Mouse (Mus musculus): ENCODE data around the gene Gm11034.

Gene Gm11034

DNA sequence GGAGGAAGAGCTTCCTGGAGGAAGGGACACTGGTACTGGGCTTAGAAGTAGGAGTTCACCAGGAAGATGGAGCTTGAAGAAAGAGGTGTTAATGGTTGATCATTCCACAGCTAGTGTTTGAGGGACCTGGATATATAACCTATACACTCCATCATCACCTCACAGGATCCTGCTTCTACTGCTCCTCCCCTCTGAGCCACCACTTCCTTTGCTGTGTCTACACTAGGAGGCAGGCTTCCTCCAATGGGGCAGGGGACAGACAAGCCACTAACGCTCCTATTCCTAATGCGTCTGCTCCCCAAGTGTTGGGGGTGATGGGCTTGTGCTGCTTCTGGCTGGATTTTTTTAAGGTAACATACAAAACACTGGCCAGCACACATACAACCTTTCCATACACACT, 2.7 kb downstream of the Gm11034 start:
- DNase-seq (ENCODE audit: low spot score) = no peak

DNA sequence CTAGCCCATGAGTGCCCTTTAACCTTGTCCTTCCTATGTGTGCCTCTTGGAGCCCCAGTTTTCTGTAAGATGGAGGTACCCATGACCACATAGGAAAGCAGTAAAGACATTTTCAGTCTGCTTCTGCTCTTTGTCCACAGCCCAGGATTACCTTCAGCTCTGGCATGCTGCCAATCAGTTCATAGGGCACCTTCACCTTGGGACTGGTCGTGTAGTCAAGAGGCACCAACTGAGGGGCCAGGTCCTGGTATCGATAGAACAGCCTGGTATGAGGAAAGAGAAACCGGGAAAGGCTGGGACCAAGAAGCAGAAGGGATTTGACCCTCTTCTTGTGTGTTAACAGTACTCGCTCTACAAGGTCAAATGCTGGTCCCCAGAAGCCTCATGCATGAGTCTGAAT, 3.2 kb downstream of the Gm11034 start:
- no peak for DNase-seq (ENCODE audit: low spot score)

DNA sequence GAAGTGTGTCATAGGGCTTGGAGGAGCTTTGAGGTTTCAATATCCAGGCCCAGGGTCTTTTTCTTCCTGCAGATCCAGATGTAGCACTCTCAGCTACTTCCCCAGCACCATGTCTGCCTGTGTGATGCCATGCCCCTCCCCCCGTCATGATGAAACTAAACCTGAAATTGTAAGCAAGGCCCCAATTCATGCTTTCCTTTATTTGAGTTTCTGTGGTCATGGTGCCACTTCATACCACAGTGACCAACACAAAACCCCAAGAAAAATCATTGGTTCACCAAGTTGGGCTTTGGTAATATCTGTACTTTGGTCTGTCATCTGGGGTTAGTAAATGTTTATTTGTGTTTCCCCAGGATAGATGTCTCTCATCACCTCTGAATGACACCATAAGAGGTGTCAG, 4.9 kb downstream of the Gm11034 start:
- DNase-seq (ENCODE audit: low spot score) = no peak

DNA sequence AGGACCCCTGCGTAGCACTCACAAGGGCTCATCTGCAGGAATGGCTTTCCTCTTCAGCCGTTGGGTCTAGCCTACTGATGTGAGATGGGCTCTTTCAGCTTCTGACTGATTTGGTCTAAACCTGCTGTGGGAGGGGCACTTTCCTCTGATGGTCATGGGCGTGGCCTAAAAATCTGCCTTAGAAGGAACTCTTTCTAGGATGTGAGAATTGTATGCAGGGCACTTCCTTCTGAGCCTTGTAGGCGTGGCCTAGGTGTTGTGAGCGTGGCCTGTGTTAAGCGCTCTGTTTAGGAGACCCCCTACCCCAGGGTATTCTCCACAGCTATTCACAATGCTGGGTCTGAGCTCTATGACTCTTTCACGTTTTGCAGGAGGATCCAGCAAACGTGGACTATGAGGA, 15.4 kb downstream of the Gm11034 start:
- DNase-seq (ENCODE audit: low spot score) = no peak

DNA sequence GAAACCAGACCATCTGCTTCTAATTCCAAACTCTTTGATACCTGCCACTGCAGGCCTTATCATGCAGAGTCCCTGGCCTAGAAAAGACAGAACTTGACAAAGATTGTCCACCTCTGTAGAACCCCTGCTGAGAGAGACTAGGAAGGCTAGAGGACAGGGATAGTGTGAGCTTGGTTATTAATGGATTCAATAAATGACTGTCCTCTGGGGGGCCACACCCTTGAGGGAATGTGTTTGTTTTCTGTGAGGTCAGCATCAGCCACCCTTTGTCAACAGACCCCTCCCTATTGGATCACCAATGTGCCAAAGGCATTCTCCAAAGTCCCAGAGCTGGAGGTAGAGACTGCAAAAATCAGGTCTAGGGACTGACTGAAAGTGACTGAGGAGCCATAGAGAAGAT, 21.4 kb downstream of the Gm11034 start:
- DNase-seq (ENCODE audit: low spot score) = no peak

DNA sequence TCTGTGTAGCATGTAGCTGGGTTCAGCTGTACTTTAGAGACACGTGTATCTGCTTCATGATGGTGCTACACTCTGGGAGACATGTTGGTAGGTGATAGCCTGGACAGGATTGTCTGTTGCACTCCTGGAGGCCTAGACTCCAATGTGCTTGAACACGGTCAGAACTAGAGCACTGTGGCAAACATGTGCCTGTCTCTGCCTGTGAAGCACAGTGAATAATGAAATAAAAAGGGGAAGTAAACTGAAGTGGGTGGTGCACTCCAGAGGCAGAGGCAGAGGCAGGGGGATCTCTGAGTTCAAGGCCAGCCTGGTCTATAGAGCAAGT, 23.3 kb downstream of the Gm11034 start:
- no peak for DNase-seq (ENCODE audit: low spot score)

DNA sequence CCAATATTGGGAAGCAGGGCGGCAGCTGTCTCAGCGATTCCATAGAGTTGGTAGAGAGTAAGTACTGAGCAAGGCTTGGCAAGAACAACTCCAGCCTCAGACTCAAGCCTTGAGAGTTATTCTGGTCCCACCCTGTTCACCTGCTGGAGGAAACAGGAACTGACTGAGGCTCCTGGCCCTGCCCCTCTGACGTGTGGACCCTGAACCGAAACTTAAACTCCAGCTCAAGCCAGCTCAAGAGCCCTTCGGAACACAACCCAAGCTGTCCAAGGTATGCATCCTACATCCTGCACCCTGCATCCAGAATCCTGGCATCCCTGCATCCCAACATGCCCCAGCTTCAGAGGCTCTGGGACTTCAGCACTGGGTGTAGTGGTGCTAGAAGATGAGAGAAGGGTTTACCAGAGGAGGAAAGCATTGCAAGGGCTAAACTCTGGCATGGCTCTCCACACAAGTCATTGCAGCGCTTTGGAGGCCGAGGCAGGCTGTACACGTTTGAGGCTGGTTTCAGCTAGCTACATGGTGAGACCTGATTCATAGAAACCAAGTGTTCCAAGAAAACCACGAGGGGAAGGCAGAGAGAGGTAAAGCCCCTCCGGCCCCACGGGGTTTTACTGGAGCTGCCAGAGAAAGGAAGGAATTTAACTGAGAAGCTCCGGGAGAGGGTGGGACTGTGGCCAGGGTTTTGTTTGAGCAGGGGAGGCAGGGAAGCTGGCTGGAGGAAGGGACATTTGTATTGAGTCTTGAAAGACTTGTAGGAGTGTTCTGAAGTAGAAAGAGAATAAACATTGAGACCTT, 23.8 kb downstream of the Gm11034 start, which contains the start of gene Hsh2d:
Hsh2d (plus strand) TSS at position 222 of the 798 bp plus-strand sequence.
- DNase-seq (ENCODE audit: low spot score) = no peak

DNA sequence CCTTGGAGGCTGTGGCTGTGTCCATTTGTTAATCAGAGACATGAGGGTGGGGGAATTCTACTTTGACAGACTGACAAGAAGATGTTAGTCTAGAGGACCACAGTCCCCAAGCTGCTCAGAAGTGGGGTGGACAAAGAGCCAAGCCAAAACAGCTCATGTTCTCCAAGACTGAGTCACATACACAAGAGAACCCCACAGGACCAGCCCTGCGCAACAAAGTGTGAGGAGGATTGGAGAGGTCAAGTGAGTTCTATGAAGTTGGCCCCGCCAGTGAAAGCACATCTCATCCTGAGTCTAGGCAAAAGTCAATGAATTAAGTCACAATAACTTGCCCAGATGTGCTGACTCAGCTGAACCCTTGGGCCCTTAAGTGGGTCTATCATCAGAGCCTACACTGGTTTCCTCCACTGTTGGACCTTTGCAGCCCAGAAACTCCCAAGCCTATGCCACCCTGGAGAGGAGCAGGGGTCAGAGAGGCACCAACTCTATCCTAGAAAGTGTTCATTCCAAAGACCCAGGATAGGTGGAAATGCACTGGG, 25.6 kb downstream of the Gm11034 start:
- DNase-seq (ENCODE audit: low spot score) = no peak

DNA sequence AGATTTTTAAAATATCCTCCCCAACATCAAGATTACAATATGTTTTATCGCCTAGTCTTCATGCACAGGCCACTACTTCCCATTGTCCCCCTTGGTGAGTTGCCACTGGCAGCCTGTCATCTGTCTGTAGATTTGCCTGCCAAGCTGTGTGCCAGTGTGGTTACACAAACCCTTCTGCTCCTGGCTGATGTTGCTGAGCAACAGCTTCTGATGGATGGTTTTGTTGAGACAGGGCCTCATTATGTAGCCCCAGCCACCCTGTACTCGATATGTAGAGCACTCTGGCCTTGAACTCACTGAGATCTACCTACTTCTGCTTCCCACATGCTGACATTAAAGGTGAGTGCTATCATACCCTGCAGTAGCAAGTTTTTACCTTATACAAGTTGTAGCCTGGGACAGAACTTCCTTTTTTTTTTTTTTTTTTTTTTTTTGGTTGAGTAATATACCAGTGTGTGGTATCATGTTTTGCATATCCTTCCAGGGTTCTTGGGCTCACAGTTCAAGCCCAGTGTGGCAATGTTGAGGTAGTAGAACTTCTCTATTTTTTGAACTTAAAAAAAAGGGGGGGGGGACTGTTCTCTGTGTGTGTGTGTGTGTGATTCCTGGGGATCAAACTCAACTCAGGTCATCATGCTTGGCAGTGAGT, 29.8 kb downstream of the Gm11034 start:
- no peak for DNase-seq (ENCODE audit: low spot score)

DNA sequence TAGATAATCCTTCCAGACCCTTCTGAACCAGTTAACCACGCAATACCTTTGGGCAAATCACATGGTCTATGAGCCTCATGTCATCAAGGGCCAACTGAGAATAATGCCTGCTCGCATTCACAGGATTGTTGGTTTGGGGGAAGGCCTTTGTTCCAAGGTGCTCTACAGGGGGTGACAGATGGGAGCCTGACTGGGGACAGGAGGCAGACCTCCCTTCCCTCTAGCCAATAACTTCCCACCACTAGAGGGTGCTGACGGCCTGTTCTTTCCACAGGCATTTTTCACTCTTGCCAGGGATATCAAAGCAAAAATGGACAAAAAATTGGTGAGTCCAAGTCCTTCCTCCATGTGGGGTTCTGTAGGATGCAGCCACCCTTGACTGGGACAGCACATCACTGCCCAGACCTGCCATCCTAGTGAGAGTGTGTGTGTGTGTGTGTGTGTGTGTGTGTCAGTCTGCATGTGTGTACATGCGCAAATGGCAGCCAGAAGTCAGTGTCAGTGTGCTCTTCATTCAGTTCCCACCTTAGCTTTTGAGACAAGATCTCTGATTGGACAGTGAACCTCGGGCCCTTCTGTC, 36.0 kb downstream of the Gm11034 start:
- DNase-seq (ENCODE audit: low spot score) = peak; percentile 65

DNA sequence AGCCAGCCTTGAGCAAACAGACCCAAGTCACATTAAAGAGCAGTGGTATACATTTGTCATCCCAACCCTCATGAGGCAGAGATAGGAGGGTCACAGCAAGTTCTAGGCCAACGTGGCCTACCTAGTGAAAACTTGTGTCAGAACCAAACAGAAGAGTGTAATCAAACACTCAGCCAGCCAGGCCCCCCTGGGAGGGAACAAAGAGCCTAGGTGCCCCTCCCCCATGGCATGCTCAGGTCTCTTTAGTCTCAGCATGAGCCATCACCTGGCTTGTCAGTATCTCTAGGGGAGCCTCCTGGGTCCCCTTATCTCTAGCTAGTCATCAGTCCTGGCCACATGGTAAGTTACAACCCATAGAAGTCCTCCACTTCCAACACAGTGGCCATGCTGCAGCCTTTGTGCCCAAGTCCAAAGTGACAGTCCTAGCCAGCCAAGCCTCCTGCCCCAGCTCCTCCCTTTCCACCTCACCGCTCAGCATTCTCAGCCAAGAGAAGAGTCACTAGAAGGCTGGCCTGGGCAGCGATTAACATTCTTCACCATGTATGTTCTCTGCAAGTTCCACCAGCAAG, 43.7 kb downstream of the Gm11034 start:
- DNase-seq (ENCODE audit: low spot score) = no peak

DNA sequence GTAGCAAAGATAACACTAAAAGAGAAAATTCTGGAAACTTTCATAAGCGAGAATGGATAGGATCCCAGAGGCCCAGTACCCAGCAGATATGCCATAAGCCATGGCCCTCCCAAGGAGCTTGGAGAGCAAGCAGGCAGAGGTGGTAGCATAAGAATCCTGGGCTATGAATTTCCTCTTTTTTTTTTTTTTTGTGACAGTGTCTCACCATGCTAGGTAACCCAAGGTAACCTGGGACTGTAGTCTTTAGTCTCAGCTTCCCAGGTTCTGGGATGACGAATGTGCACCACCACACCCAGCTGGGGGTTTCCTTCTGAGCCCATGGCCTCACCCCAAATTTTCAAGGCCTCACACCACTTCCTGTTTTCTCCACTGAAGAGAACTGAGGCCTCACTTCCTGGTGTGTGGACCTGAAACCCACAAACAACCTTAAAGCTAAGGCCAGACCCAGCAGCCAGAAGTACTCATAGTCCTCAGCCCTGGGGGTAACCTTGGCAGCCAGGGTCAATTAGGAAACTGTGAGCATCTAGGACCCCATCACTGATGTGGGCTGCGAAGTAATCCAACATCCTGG, 44.3 kb downstream of the Gm11034 start:
- no peak for DNase-seq (ENCODE audit: low spot score)
